Mouse (Mus musculus) limb, embryonic 15.5 days (tissue): ENCODE measurements around the gene Katna1. TPM values are rescaled to one million over a fixed set of nuclear protein-coding genes. Genes with fewer than 3 reads are reported as not detected.
"Not testable (repeated sequence)": the region's sequence is repeated elsewhere in the genome, so short reads cannot be mapped to it uniquely, and the experiment has no call there.

Experiments
- ATAC-seq: fragments of 200-750 bp; cut with Nextera tagmentation; 2 replicates; pipeline ENCODE4 v1.8.0; 2017; ENCODE audit warnings: low read depth, moderate TSS enrichment; ENCODE audit not compliant: insufficient number of reproducible peaks, low FRiP score, low TSS enrichment
- H3K27ac ChIP-seq: fragments of 300-500 bp; sonication (generic); 2 replicates; pipeline ENCODE4 v1.5.1; 2015; ENCODE audit warnings: moderate library complexity, mild to moderate bottlenecking, inconsistent platforms
- H3K27me3 ChIP-seq: fragments of 300-500 bp; sonication (generic); 2 replicates; pipeline ENCODE4 v1.6.1; 2015; ENCODE audit warnings: inconsistent platforms
- H3K36me3 ChIP-seq: fragments of 300-500 bp; sonication (generic); 2 replicates; pipeline ENCODE4 v1.6.1; 2015; ENCODE audit warnings: inconsistent platforms
- H3K4me1 ChIP-seq: fragments of 300-500 bp; sonication (generic); 2 replicates; pipeline ENCODE4 v1.6.1; 2015; ENCODE audit warnings: inconsistent platforms
- H3K4me2 ChIP-seq: fragments of 300-500 bp; sonication (generic); 2 replicates; pipeline ENCODE4 v1.6.1; 2015; ENCODE audit warnings: mild to moderate bottlenecking, inconsistent platforms
- H3K4me3 ChIP-seq: fragments of 300-500 bp; sonication (generic); 2 replicates; pipeline ENCODE4 v1.5.1; 2015; ENCODE audit warnings: mild to moderate bottlenecking, inconsistent platforms
- H3K9ac ChIP-seq: fragments of 300-500 bp; sonication (generic); 2 replicates; pipeline ENCODE4 v1.6.1; 2015; ENCODE audit warnings: inconsistent platforms
- H3K9me3 ChIP-seq: fragments of 300-500 bp; sonication (generic); 2 replicates; pipeline ENCODE4 v1.6.1; 2016; ENCODE audit warnings: inconsistent platforms
- WGBS: fragments of 180-500 bp; shearing (Covaris S2); methylation state at CpG from one replicate; pipeline ENCODE4 v1.1.7; 2015; 5-methylcytosine and 5-hydroxymethylcytosine counted together
- polyA plus RNA-seq: library from polyadenylated mRNA; unstranded; fragments of >200 nt; fragmentation: Nextera tagmentation; extraction: Ambion mirVana; gene quantifications from 2 replicates; pipeline ENCODE4 v1.2.1, GENCODE M21; 2015

The Katna1 gene
- polyA plus RNA-seq, 1 experiment from 2014 or later: 54.1 TPM

DNA sequence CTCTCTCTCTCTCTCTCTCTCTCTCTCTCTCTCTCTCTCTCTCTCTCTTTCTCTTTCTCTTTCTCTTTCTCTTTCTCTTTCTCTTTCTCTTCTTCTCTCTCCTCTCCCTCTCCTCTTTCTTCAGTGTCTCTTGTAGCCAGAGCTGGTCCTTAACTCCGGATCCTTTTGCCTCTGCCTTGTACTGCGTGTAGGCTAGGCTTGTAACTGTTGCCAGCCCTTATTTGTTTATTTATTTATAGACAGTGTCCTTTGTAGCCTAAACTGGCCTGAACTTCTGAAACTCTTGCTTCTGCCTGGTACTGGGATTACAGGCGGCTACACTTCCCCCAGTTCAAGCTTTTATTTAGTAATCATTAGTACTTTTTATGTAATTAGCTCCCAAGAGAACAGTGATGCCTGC lies 1.2 kb downstream of the Katna1 start:
- Histone ChIP-seq H3K9me3 (no peaks in the 10 kb centered on the region), H3K4me3 (peak overlapping the region; percentile 84), H3K4me1 (peaks cover 8% of the 10 kb centered on the region), H3K36me3 (no peaks in the 10 kb centered on the region), H3K27ac (no peak overlapping the region), H3K27me3 (no peaks in the 10 kb centered on the region), H3K9ac (no peak overlapping the region), H3K4me2 (peak overlapping the region; percentile 72)
- WGBS: 3% methylated on average over 3 of the region's 3 CpGs
- no peak for ATAC-seq

DNA sequence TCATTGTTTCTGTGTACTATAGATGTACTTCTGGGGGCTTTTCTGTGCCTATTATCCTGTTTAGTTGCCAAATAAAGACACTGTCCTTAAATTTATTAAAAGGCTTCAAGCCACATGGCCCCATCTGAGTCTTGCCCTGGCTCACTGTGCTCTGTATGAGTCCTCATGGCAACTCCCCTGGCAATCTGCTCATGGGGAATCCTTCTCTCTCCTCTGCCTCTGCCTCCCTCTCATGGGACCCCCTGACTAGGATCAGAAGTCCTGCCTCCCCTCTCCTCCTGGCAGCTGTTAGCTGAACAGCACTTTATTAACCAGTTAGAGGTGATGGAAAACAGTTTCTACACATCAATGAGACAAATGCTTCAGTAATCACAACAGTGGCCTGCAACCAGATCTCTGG lies 5.8 kb downstream of the Katna1 start:
- ATAC-seq: no peak
- Histone ChIP-seq H3K36me3 (no peaks in the 10 kb centered on the region), H3K27ac (no peak overlapping the region), H3K4me3 (no peak overlapping the region), H3K4me1 (peaks cover 6% of the 10 kb centered on the region), H3K9me3 (no peaks in the 10 kb centered on the region), H3K4me2 (no peak overlapping the region), H3K9ac (no peak overlapping the region), H3K27me3 (no peaks in the 10 kb centered on the region)

DNA sequence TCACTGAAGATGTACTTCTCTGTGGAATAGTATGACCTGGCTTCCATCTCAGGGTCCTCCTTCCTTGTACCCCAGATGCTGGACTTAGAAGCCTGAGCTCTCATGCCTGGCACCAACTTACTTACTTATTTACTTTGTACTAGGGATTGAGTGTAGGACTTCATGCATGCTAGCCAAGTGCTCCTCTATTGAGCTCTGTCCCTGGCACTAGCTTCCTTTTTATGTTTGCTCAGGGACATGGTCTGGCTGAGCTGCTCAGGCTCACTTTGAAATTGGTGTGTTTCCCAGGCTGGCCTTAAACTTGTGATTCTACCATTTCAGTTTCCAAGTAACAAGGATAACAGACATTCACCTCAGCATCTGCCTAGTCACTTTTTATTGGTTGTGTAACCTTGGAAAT lies 11.3 kb downstream of the Katna1 start:
- Histone ChIP-seq H3K27ac (no peak overlapping the region), H3K36me3 (peaks cover 6% of the 10 kb centered on the region; the same call in 1 of the 2 replicates), H3K4me1 (0 out of 2 replicates have a peak, but pooled peaks cover 7% of the 10 kb centered on the region), H3K4me2 (no peak overlapping the region), H3K9ac (no peak overlapping the region), H3K4me3 (no peak overlapping the region), H3K9me3 (no peaks in the 10 kb centered on the region), H3K27me3 (no peaks in the 10 kb centered on the region)
- ATAC-seq: no peak

DNA sequence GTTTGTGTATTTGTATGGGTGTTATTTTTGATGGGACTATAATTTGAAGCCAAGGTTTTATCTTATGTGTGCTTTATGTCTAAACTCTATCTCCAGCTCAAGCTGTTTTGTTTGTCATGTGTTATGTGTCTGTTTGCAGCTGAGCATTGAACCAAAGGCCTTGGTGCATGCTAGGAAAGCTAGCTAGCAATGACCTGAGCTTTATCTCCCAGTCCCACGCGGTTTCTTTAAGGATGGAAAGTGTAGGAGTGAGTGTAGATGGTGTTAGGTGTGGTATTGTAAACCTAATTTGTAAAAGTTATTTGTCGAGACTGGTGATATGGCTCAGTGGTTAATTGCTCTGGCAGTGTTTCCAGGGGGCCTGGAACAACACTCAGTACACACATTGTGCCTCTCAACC lies 12.1 kb downstream of the Katna1 start:
- Histone ChIP-seq H3K4me1 (0 out of 2 replicates have a peak, but pooled peaks cover 7% of the 10 kb centered on the region), H3K4me2 (no peak overlapping the region), H3K4me3 (no peak overlapping the region), H3K9me3 (no peaks in the 10 kb centered on the region), H3K36me3 (peaks cover 9% of the 10 kb centered on the region), H3K27ac (no peak overlapping the region), H3K9ac (no peak overlapping the region), H3K27me3 (no peaks in the 10 kb centered on the region)
- WGBS: 76% methylated on average over 3 of the region's 3 CpGs
- ATAC-seq: no peak

DNA sequence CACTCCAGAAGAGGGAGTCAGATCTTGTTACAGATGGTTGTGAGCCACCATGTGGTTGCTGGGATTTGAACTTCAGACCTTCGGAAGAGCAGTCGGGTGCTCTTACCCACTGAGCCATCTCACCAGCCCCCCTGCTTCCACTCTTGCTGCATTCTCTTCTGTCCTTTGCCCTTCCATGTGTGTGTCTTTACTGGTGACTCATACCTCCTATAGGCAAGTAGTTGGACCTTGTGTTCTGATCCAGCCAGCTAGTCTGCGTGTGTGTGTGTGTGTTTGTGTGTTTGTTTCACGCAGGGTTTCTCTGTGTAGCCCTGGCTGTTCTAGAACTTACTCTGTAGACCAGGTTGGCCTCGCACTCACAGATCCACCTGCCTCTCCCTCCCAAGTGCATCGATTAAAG lies 19.7 kb downstream of the Katna1 start:
- H3K9me3 ChIP-seq, H3K27ac ChIP-seq, H3K4me1 ChIP-seq, H3K27me3 ChIP-seq, H3K9ac ChIP-seq, H3K4me2 ChIP-seq, ATAC-seq, H3K4me3 ChIP-seq: not testable (repeated sequence)
- peaks cover 62% of the 10 kb centered on the region for H3K36me3 ChIP-seq
- 95% methylated on average over 6 of the region's 6 CpGs for WGBS

DNA sequence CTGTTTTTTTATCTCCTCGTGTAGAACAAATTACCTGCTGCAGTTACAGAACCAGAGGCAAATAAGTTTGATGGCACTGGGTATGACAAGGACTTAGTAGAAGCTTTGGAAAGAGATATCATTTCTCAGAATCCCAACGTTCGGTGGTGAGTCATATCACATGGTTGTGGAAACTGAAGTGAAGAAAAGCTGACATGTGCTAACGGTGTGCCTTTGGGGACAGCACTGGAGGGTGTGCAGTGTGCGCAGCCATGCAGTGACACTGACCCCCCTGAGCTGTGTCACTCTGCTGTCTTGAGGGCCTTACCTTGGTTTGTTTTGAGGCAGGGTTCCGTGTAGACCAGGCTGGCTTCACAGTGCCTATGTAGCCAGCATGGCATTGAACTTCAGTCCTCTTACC lies 23.0 kb downstream of the Katna1 start:
- Histone ChIP-seq H3K4me3 (no peak overlapping the region), H3K27me3 (no peaks in the 10 kb centered on the region), H3K36me3 (peaks cover 69% of the 10 kb centered on the region), H3K27ac (no peak overlapping the region), H3K4me2 (no peak overlapping the region), H3K9me3 (no peaks in the 10 kb centered on the region), H3K4me1 (no peaks in the 10 kb centered on the region), H3K9ac (no peak overlapping the region)
- ATAC-seq: no peak; the same call in 1 of the 2 replicates
- 91% methylated on average over 6 of the region's 6 CpGs for WGBS

DNA sequence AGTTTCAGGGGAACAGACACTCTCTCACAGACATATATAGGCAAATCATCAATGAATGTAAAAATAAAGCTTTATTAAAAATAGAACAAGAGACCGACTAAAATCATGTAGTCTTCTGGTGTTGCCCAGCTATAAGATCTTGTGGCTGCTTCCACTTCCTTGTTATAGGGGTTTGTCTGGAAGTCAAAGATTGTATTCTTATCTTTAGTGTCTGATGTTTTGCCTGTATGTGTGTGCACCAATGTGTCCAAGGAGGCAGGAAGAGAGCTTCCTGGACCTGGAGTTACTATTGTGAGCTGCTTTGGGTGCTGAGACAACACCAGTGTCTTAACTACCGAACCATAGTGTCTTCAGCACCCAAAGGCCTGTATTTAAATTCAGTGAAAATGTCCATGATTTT lies 31.7 kb downstream of the Katna1 start:
- no peaks in the 10 kb centered on the region for H3K27me3 ChIP-seq
- no peak overlapping the region for H3K4me2 ChIP-seq
- H3K9ac ChIP-seq: no peak overlapping the region
- no peak overlapping the region for H3K27ac ChIP-seq
- 93% methylated on average over 2 of the region's 2 CpGs for WGBS
- no peaks in the 10 kb centered on the region for H3K4me1 ChIP-seq
- ATAC-seq: no peak
- peaks cover 68% of the 10 kb centered on the region for H3K36me3 ChIP-seq
- no peak overlapping the region for H3K4me3 ChIP-seq
- no peaks in the 10 kb centered on the region for H3K9me3 ChIP-seq

DNA sequence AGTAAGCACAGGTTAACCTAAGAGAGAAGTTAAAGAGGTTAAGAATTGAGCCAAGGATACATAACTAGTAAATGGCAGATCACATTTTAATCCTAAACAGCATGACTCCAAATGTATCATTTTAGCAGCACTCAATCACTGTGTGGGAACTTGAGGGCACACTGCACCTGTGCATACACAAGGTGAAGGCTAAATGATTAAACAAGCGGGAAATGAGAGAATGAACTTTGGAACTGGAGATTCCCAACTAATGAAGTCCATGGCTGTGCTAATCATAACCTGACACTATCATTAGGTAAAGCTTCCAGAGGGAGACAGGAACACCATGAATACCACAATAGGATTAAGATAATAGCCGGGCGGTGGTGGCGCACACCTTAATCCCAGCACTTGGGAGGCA lies 46.5 kb downstream of the Katna1 start:
- H3K9ac ChIP-seq: no peak overlapping the region
- no peak overlapping the region for H3K4me3 ChIP-seq
- H3K27me3 ChIP-seq: no peaks in the 10 kb centered on the region
- H3K4me2 ChIP-seq: no peak overlapping the region
- H3K4me1 ChIP-seq: no peaks in the 10 kb centered on the region
- WGBS: 90% methylated on average over 4 of the region's 4 CpGs
- H3K27ac ChIP-seq: no peak overlapping the region
- H3K36me3 ChIP-seq: peaks cover 84% of the 10 kb centered on the region
- ATAC-seq: no peak
- no peaks in the 10 kb centered on the region for H3K9me3 ChIP-seq

DNA sequence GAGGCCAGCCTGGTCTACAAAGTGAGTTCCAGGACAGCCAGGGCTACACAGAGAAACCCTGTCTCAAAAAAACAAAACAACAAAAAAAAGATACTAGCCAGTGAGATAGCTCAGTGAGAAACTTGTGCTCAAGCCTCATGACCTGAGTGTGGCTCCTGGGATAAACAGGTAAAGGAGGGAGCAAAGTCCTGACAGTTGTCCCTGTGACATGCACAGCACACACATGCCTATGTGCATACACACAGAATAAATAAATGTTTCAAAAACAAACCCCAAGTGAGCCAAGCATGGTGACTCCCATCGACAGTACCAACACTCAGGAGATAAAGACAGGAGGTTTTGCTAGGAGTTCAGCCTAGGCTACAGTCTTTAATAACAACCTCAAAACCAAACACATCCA lies 47.0 kb downstream of the Katna1 start:
- no peaks in the 10 kb centered on the region for H3K4me1 ChIP-seq
- WGBS: 92% methylated on average over 1 of the region's 1 CpGs
- no peaks in the 10 kb centered on the region for H3K27me3 ChIP-seq
- H3K4me2 ChIP-seq: no peak overlapping the region
- H3K27ac ChIP-seq: no peak overlapping the region
- peaks cover 80% of the 10 kb centered on the region for H3K36me3 ChIP-seq
- H3K9ac ChIP-seq: no peak overlapping the region
- no peaks in the 10 kb centered on the region for H3K9me3 ChIP-seq
- ATAC-seq: no peak
- no peak overlapping the region for H3K4me3 ChIP-seq

DNA sequence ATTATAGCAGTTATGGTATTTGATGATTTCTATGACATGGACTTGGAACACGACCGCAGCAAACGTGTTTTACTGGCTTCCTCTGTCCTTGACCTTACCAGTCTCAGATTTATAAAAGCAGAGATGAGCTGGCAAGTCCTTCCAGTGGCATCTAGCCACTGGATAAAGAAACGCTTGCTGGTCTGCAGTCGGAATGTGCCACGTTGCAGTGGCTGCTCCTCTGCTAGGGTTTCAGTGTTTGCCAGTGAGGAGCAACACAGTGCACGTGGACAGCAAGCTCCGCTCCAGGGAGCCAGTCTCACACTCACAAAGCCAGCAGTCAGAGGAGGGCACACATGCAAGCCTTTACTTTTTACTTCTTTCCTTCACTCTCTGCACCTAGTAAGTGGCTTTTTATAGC lies 49.6 kb downstream of the Katna1 start:
- no peaks in the 10 kb centered on the region for H3K9me3 ChIP-seq
- H3K27ac ChIP-seq: no peak overlapping the region
- H3K36me3 ChIP-seq: peaks cover 67% of the 10 kb centered on the region
- no peak overlapping the region for H3K4me3 ChIP-seq
- ATAC-seq: no peak
- 93% methylated on average over 8 of the region's 8 CpGs for WGBS
- no peaks in the 10 kb centered on the region for H3K27me3 ChIP-seq
- H3K4me1 ChIP-seq: 0 out of 2 replicates have a peak, but pooled peaks cover 2% of the 10 kb centered on the region
- H3K9ac ChIP-seq: no peak overlapping the region
- H3K4me2 ChIP-seq: no peak overlapping the region

DNA sequence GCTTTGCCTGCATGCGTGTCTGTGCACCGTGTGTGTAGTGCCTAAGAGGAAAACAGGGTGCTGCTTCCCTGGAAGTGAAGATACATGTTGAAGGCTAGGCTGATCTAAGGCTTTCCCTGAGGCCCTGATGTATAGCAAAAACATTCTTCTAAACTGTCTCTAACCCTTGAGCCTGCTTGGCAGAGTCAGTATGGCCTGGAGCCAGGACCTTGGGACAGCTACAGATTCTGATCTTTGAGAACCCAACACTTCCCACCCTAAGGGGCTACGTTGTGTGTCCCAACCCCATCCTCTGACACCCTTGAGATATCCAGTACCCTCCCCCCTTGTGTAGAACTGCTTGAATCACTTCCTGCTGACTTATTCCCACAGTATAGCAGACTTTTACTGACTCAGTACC lies 52.6 kb downstream of the Katna1 start:
- H3K4me3 ChIP-seq: no peak overlapping the region
- no peak overlapping the region for H3K9ac ChIP-seq
- ATAC-seq: no peak
- no peaks in the 10 kb centered on the region for H3K27me3 ChIP-seq
- 0 out of 2 replicates have a peak, but pooled peaks cover 4% of the 10 kb centered on the region for H3K4me1 ChIP-seq
- H3K36me3 ChIP-seq: peaks cover 39% of the 10 kb centered on the region
- H3K27ac ChIP-seq: no peak overlapping the region
- H3K4me2 ChIP-seq: no peak overlapping the region
- no peaks in the 10 kb centered on the region for H3K9me3 ChIP-seq
- WGBS: 90% methylated on average over 3 of the region's 3 CpGs

DNA sequence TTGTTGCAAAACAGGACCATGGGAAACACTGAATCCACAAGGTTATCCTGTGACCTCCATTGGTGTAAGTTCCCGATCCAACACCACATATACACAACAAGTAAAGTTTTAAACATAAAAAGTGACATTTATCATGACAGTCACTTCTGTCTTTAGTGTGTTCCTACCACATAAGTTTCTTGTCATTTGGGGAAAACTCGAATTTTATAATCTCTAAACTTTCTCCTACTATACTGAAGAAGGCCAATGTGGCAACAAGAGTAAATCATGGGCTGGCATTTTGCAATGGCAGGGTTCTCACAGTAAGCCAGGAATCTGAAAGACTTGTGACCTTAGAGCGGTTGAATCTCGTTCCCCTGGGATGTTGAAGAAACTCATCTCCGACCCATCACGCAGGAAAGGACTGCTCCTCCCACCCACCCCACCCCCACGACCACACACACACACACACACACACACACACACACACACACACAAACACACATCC lies 54.0 kb downstream of the Katna1 start:
- no peak for ATAC-seq
- Histone ChIP-seq H3K4me3 (peak overlapping the region; percentile 97), H3K36me3 (peaks cover 29% of the 10 kb centered on the region), H3K4me1 (0 out of 2 replicates have a peak, but pooled peaks cover 4% of the 10 kb centered on the region), H3K9ac (peak overlapping the region; percentile 76), H3K9me3 (no peaks in the 10 kb centered on the region), H3K4me2 (peak overlapping the region; percentile 81), H3K27ac (no peak overlapping the region), H3K27me3 (no peaks in the 10 kb centered on the region)
- 20% methylated on average over 7 of the region's 7 CpGs for WGBS
